Mouse (Mus musculus) spleen, adult 2 months (tissue): ENCODE data around the gene Rnf130.

ENCODE experiments used
- CTCF ChIP-seq: fragments of 200-500 bp; IDR thresholded peaks from 2 replicates; pipeline ENCODE4 v1.5.1; 2011; ENCODE audit warnings: mild to moderate bottlenecking, inconsistent platforms; ENCODE audit not compliant: insufficient read depth, insufficient read length, insufficient replicate concordance; ENCODE audit errors: extremely low read depth
- POLR2A ChIP-seq: fragments of 200-500 bp; IDR thresholded peaks from 2 replicates; pipeline ENCODE4 v1.6.1; 2011; ENCODE audit warnings: low read depth, low read length, inconsistent platforms

- TF ChIP-seq CTCF (no peak), POLR2A (no peak)
These were observed 107.1 kb downstream of the Rnf130 start for GRCm38 (mm10) chr11:50132265-50132664.
